10 mouse cellular contexts compared by ENCODE assay signal in genomic region chr16:5431111-5431510, GRCm38 (mm10).
DNase-seq lines count a peak whose midpoint lies in the region; ATAC-seq lines count a peak whose summit lies in the region.
"Had no signal": no experiment of that assay in that cellular context is flagged by ENCODE, and none has a peak within 500 bp of the region (broad histone marks: within the 10 kb centered on the region; RNA-seq: fewer than 3 reads in every experiment).

No protein-coding gene starts in this region.

- 0 out of 2 replicates have a peak, but pooled peaks cover 3% of the 10 kb centered on the region for H3K4me1 ChIP-seq in liver, embryonic 15.5 days (replicated peaks)
- H3K4me1 ChIP-seq in liver, embryonic 12.5 days: no peaks in the 10 kb centered on the region
- no peaks in the 10 kb centered on the region for H3K4me1 ChIP-seq in forebrain, embryonic 14.5 days (ENCODE audit: control insufficient read depth, insufficient read depth, low read length)

- no peaks in the 10 kb centered on the region for H3K27me3 ChIP-seq in liver, embryonic 15.5 days
- H3K27me3 ChIP-seq in liver, embryonic 12.5 days (replicated peaks): no peaks in the 10 kb centered on the region
- H3K27me3 ChIP-seq in forebrain, embryonic 14.5 days (replicated peaks; ENCODE audit: control insufficient read depth, insufficient read depth, low read length): no peaks in the 10 kb centered on the region
- H3K27me3 ChIP-seq: stomach, embryonic 15.5 days had no signal

- no peak for ATAC-seq in liver, embryonic 15.5 days (ENCODE audit: insufficient read depth)
- no peak for ATAC-seq in liver, embryonic 12.5 days
- peak; percentile 93 for ATAC-seq in forebrain, embryonic 14.5 days
- ATAC-seq in erythroid progenitor cell, adult 5-6 weeks (replicated peaks; ENCODE audit: low FRiP score, poor library complexity, severe bottlenecking): no peak

- peak; percentile 83 for DNase-seq in forebrain, embryonic 14.5 days (ENCODE audit: low spot score)
- peak; percentile 44 for DNase-seq in heart, postnatal 25 days (ENCODE audit: low spot score)
- DNase-seq in right cerebral cortex, adult 2 months (ENCODE audit: low spot score in 2 of 2): peak; percentile 37 to 40
- no peak for DNase-seq in Muller cell, postnatal 12 days (ENCODE audit: inconsistent ontology term)
- DNase-seq in spleen, postnatal 4 days (ENCODE audit: low spot score in 2 of 2): no peak
- DNase-seq: kidney, adult 18-20 months had no signal

- no peaks in the 10 kb centered on the region for H3K36me3 ChIP-seq in liver, embryonic 15.5 days (replicated peaks)
- H3K36me3 ChIP-seq in liver, embryonic 12.5 days: no peaks in the 10 kb centered on the region
- H3K36me3 ChIP-seq in forebrain, embryonic 14.5 days (ENCODE audit: control insufficient read depth, insufficient read depth, low read length): no peaks in the 10 kb centered on the region
- H3K36me3 ChIP-seq: stomach, embryonic 15.5 days had no signal

- 54% methylated on average over 3 of the region's 3 CpGs for WGBS in liver, embryonic 15.5 days (ENCODE audit: insufficient replicate concordance)
- 52% methylated on average over 3 of the region's 3 CpGs for WGBS in liver, embryonic 12.5 days (ENCODE audit: insufficient replicate concordance)
- WGBS in forebrain, embryonic 14.5 days: 64% methylated on average over 3 of the region's 3 CpGs

- no peak overlapping the region for H3K9ac ChIP-seq in liver, embryonic 15.5 days
- no peak overlapping the region for H3K9ac ChIP-seq in liver, embryonic 12.5 days
- H3K9ac ChIP-seq in forebrain, embryonic 14.5 days (ENCODE audit: low read length): no peak overlapping the region
- H3K9ac ChIP-seq: stomach, embryonic 15.5 days had no signal

- peak overlapping the region; percentile 5; the same call in 1 of the 2 replicates for H3K4me2 ChIP-seq in liver, embryonic 15.5 days
- no peak overlapping the region for H3K4me2 ChIP-seq in liver, embryonic 12.5 days
- no peak overlapping the region for H3K4me2 ChIP-seq in forebrain, embryonic 14.5 days (ENCODE audit: low read length)
- H3K4me2 ChIP-seq: stomach, embryonic 15.5 days had no signal

- H3K27ac ChIP-seq in liver, embryonic 15.5 days (replicated peaks): no peak overlapping the region
- H3K27ac ChIP-seq in liver, embryonic 12.5 days: no peak overlapping the region
- H3K27ac ChIP-seq in forebrain, embryonic 14.5 days (ENCODE audit: low read depth, low read length): peak overlapping the region; percentile 77
- H3K27ac ChIP-seq: stomach, embryonic 15.5 days had no signal

- H3K9me3 ChIP-seq in liver, embryonic 15.5 days (replicated peaks): no peaks in the 10 kb centered on the region
- H3K9me3 ChIP-seq in liver, embryonic 12.5 days (replicated peaks): no peaks in the 10 kb centered on the region
- H3K9me3 ChIP-seq in forebrain, embryonic 14.5 days (replicated peaks; ENCODE audit: control insufficient read depth, low read length): no peaks in the 10 kb centered on the region
- H3K9me3 ChIP-seq: stomach, embryonic 15.5 days had no signal

- intact Hi-C loops in heart, postnatal 25 days (cut with DNase I): no loop called here

- H3K4me3 ChIP-seq in liver, embryonic 15.5 days (replicated peaks): no peak overlapping the region
- no peak overlapping the region for H3K4me3 ChIP-seq in liver, embryonic 12.5 days
- H3K4me3 ChIP-seq in forebrain, embryonic 14.5 days (ENCODE audit: low read depth, low read length): no peak overlapping the region
- H3K4me3 ChIP-seq: stomach, embryonic 15.5 days had no signal

Comparison
In these comparisons a context has a peak if more than half of its experiments do, and no peak if none do; other contexts are left out.
1. DNase-seq: peak in forebrain, embryonic 14.5 days (single experiment), heart, postnatal 25 days (single experiment) and right cerebral cortex, adult 2 months (2 of 2); none in Muller cell, postnatal 12 days (single experiment) and spleen, postnatal 4 days (0 of 2).